Mouse (Mus musculus): ENCODE results near the gene Trmt112.
"Not testable (repeated sequence)": the region's sequence is repeated elsewhere in the genome, so short reads cannot be mapped to it uniquely, and the experiment has no call there.

GRCm38 (mm10) chr19:6910306-6910705, 808 bp downstream of the Trmt112 start:
- TF ChIP-seq CTCF (IDR thresholded peaks at IDR 0.05; ENCODE audit: borderline replicate concordance, insufficient read depth, low read length) = not testable (repeated sequence)
- peak; percentile 45; the same call in 1 of the 2 replicates for TF ChIP-seq POLR2A (IDR thresholded peaks at IDR 0.05; ENCODE audit: low read depth, low read length)

All from embryonic fibroblast, embryonic 13.5 days (primary cell).